Mouse (Mus musculus): ENCODE measurements at regions not wholly inside any gene's neighbourhood (a gene's known extent, or its start where the extent isn't known, plus 50 kb on each side); places are given as distances from the start of the nearest gene placed in this dataset.

- Histone ChIP-seq H3K4me2 (replicated peaks) (no peak overlapping the region), H3K9ac (no peak overlapping the region)
- WGBS = 75% methylated on average over 6 of the region's 6 CpGs
Measured at GRCm38 (mm10) chr6:93371341-93371740, 428.0 kb upstream of the Adamts9 start.

GRCm38 (mm10) chr6:93363846-93364245, 420.6 kb upstream of the Adamts9 start:
- Histone ChIP-seq H3K27me3 (no peaks in the 10 kb centered on the region), H3K36me3 (no peaks in the 10 kb centered on the region), H3K9me3 (no peaks in the 10 kb centered on the region), H3K9ac (no peak overlapping the region), H3K4me3 (no peak overlapping the region), H3K4me1 (no peaks in the 10 kb centered on the region), H3K27ac (no peak overlapping the region), H3K4me2 (replicated peaks) (no peak overlapping the region)
- 59% methylated on average over 4 of the region's 4 CpGs for WGBS
- ATAC-seq (ENCODE audit: insufficient number of reproducible peaks, insufficient read depth, low FRiP score, low TSS enrichment) = no peak

More at GRCm38 (mm10) chr6:93371341-93371740, 428.0 kb upstream of the Adamts9 start:
- Histone ChIP-seq H3K27me3 (no peaks in the 10 kb centered on the region), H3K27ac (no peak overlapping the region), H3K9me3 (no peaks in the 10 kb centered on the region), H3K4me1 (no peaks in the 10 kb centered on the region), H3K36me3 (no peaks in the 10 kb centered on the region), H3K4me3 (no peak overlapping the region)
- ATAC-seq (ENCODE audit: insufficient number of reproducible peaks, insufficient read depth, low FRiP score, low TSS enrichment) = no peak

- 80% methylated on average over 12 of the region's 12 CpGs for WGBS
- ATAC-seq (ENCODE audit: insufficient number of reproducible peaks, insufficient read depth, low FRiP score, low TSS enrichment) = no peak
- H3K4me2 ChIP-seq (replicated peaks) = no peak overlapping the region
- no peak overlapping the region for H3K27ac ChIP-seq
- H3K4me1 ChIP-seq = 0 out of 2 replicates have a peak, but pooled peaks cover 3% of the 10 kb centered on the region
- no peaks in the 10 kb centered on the region for H3K9me3 ChIP-seq
- no peak overlapping the region for H3K9ac ChIP-seq
- no peaks in the 10 kb centered on the region for H3K36me3 ChIP-seq
- H3K27me3 ChIP-seq = no peaks in the 10 kb centered on the region
- no peak overlapping the region for H3K4me3 ChIP-seq
Measured at GRCm38 (mm10) chr6:93353353-93354125, 410.2 kb upstream of the Adamts9 start.

DNA sequence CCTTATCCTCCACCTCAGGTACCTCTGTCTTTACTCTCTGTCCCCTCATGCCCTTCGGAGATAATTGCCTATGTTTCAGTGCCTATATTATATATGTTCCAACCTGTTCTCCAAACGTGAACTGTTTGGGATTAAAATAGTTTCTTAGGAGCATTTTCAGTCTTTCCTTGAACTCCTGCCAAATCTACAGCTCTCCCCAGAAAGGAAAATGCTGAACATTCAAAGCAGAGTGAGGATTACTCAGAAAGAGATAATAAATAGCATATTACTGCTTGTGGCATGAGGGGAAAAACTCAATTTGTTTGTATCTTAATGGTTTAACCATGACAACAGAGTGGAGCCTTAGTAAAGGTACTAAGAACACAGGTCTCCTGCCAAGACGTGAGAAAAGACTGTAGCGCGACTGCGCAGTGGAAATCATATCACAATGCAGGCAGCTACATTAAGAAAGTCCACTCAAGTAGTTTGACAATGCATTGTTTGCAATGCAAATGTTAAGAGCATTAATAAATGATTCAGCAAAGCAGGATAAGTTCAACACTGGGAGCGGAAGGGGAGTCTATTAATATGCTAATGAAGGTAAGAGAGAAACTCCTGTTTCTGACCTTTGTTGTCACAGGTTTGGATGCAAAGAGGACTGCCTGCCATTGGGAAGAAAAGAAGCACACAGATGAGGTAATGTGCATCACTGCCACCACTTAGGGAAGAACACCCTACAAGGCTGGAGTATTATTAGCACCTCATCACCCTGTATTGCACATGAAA, 406.8 kb upstream of the Adamts9 start:
- H3K27me3 ChIP-seq = no peaks in the 10 kb centered on the region
- H3K9me3 ChIP-seq = no peaks in the 10 kb centered on the region
- no peak overlapping the region for H3K4me3 ChIP-seq
- no peaks in the 10 kb centered on the region for H3K36me3 ChIP-seq
- ATAC-seq (ENCODE audit: insufficient number of reproducible peaks, insufficient read depth, low FRiP score, low TSS enrichment) = no peak
- H3K27ac ChIP-seq = no peak overlapping the region
- H3K4me2 ChIP-seq (replicated peaks) = no peak overlapping the region
- no peaks in the 10 kb centered on the region for H3K4me1 ChIP-seq
- H3K9ac ChIP-seq = no peak overlapping the region
- WGBS = 68% methylated on average over 7 of the region's 7 CpGs

GRCm38 (mm10) chr6:93348141-93348540, 404.8 kb upstream of the Adamts9 start:
- no peaks in the 10 kb centered on the region for H3K36me3 ChIP-seq
- no peak overlapping the region for H3K9ac ChIP-seq
- ATAC-seq (ENCODE audit: insufficient number of reproducible peaks, insufficient read depth, low FRiP score, low TSS enrichment) = no peak
- H3K27ac ChIP-seq = no peak overlapping the region
- no peaks in the 10 kb centered on the region for H3K27me3 ChIP-seq
- no peak overlapping the region for H3K4me2 ChIP-seq (replicated peaks)
- no peaks in the 10 kb centered on the region for H3K4me1 ChIP-seq
- WGBS = 75% methylated on average over 3 of the region's 3 CpGs
- H3K9me3 ChIP-seq = no peaks in the 10 kb centered on the region
- no peak overlapping the region for H3K4me3 ChIP-seq

- no peak overlapping the region for H3K4me3 ChIP-seq
- ATAC-seq (ENCODE audit: insufficient number of reproducible peaks, insufficient read depth, low FRiP score, low TSS enrichment) = no peak
- no peak overlapping the region for H3K27ac ChIP-seq
- H3K27me3 ChIP-seq = no peaks in the 10 kb centered on the region
- 57% methylated on average over 2 of the region's 2 CpGs for WGBS
- no peaks in the 10 kb centered on the region for H3K9me3 ChIP-seq
- H3K9ac ChIP-seq = no peak overlapping the region
- H3K36me3 ChIP-seq = no peaks in the 10 kb centered on the region
- H3K4me2 ChIP-seq (replicated peaks) = no peak overlapping the region
- H3K4me1 ChIP-seq = no peaks in the 10 kb centered on the region
Measured at GRCm38 (mm10) chr6:93328683-93329082, 385.4 kb upstream of the Adamts9 start.

GRCm38 (mm10) chr6:93327930-93328329, 384.6 kb upstream of the Adamts9 start:
- Histone ChIP-seq H3K9me3 (no peaks in the 10 kb centered on the region), H3K4me1 (no peaks in the 10 kb centered on the region), H3K27ac (no peak overlapping the region), H3K4me3 (no peak overlapping the region), H3K27me3 (no peaks in the 10 kb centered on the region), H3K4me2 (replicated peaks) (no peak overlapping the region), H3K9ac (no peak overlapping the region), H3K36me3 (no peaks in the 10 kb centered on the region)
- ATAC-seq (ENCODE audit: insufficient number of reproducible peaks, insufficient read depth, low FRiP score, low TSS enrichment) = no peak
- WGBS = 83% methylated on average over 1 of the region's 1 CpGs

- no peak for ATAC-seq (ENCODE audit: insufficient number of reproducible peaks, insufficient read depth, low FRiP score, low TSS enrichment)
- 72% methylated on average over 3 of the region's 3 CpGs for WGBS
Measured at GRCm38 (mm10) chr6:93323881-93324280, 380.6 kb upstream of the Adamts9 start.

DNA sequence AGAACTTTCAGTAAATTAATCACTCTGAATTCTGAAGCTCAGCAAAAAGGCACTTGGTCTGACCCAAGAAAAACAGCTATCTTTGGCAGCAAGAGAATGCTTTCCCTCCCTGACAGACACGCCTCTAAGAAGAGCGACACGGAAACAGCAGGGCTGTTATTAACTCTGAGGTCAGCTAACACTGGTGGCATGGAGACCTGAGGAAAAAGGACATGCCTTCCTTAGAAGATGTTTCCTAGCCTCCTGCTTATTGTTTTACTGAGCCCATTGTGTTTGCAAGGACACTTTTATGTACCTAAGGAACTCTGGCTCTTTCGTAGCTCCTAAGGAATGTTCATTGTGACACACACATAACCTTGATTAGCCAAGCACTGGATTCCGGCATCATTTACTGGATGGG, 371.3 kb upstream of the Adamts9 start:
- WGBS = 75% methylated on average over 5 of the region's 5 CpGs
- Histone ChIP-seq H3K4me3 (no peak overlapping the region), H3K36me3 (no peaks in the 10 kb centered on the region), H3K27ac (no peak overlapping the region), H3K27me3 (no peaks in the 10 kb centered on the region), H3K4me1 (no peaks in the 10 kb centered on the region), H3K9ac (no peak overlapping the region), H3K4me2 (replicated peaks) (no peak overlapping the region), H3K9me3 (no peaks in the 10 kb centered on the region)
- no peak for ATAC-seq (ENCODE audit: insufficient number of reproducible peaks, insufficient read depth, low FRiP score, low TSS enrichment)

More at GRCm38 (mm10) chr6:93323881-93324280, 380.6 kb upstream of the Adamts9 start:
- H3K9ac ChIP-seq = no peak overlapping the region
- H3K36me3 ChIP-seq = no peaks in the 10 kb centered on the region
- H3K4me2 ChIP-seq (replicated peaks) = no peak overlapping the region
- no peaks in the 10 kb centered on the region for H3K9me3 ChIP-seq
- no peak overlapping the region for H3K4me3 ChIP-seq
- no peaks in the 10 kb centered on the region for H3K27me3 ChIP-seq
- no peak overlapping the region for H3K27ac ChIP-seq
- no peaks in the 10 kb centered on the region for H3K4me1 ChIP-seq

GRCm38 (mm10) chr6:93305176-93305575, 361.9 kb upstream of the Adamts9 start:
- H3K4me3 ChIP-seq = no peak overlapping the region
- ATAC-seq (ENCODE audit: insufficient number of reproducible peaks, insufficient read depth, low FRiP score, low TSS enrichment) = no peak
- no peaks in the 10 kb centered on the region for H3K4me1 ChIP-seq
- H3K27me3 ChIP-seq = no peaks in the 10 kb centered on the region
- H3K9me3 ChIP-seq = no peaks in the 10 kb centered on the region
- WGBS = 54% methylated on average over 2 of the region's 2 CpGs
- no peak overlapping the region for H3K9ac ChIP-seq
- no peak overlapping the region for H3K27ac ChIP-seq
- no peak overlapping the region for H3K4me2 ChIP-seq (replicated peaks)
- H3K36me3 ChIP-seq = no peaks in the 10 kb centered on the region

GRCm38 (mm10) chr6:93297975-93298374, 354.7 kb upstream of the Adamts9 start:
- Histone ChIP-seq H3K9me3 (no peaks in the 10 kb centered on the region), H3K36me3 (no peaks in the 10 kb centered on the region), H3K27ac (no peak overlapping the region), H3K27me3 (no peaks in the 10 kb centered on the region), H3K4me3 (no peak overlapping the region), H3K4me2 (replicated peaks) (no peak overlapping the region), H3K9ac (no peak overlapping the region), H3K4me1 (0 out of 2 replicates have a peak, but pooled peaks cover 15% of the 10 kb centered on the region)
- ATAC-seq (ENCODE audit: insufficient number of reproducible peaks, insufficient read depth, low FRiP score, low TSS enrichment) = no peak
- 39% methylated on average over 6 of the region's 6 CpGs for WGBS

DNA sequence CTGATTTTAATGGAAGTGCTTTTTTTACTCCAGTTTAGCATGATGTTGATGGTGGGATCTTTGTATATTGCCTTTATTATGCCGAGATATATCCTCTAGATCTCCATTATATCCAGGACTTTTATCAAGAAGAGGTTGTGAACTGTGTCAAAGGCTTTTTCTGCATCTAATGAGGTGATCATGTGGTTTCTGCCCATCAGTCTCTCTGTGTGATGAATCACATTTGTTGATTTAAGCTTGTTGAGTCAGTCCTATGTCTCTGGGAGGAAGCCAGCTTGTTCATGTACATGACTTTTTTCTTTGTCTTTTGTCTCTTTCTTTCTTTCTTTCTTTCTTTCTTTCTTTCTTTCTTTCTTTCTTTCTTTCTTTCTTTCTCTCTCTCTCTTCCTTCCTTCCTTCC, 348.4 kb upstream of the Adamts9 start:
- no peaks in the 10 kb centered on the region for H3K36me3 ChIP-seq
- no peaks in the 10 kb centered on the region for H3K4me1 ChIP-seq
- WGBS = 89% methylated on average over 1 of the region's 1 CpGs
- H3K27me3 ChIP-seq = no peaks in the 10 kb centered on the region
- no peak overlapping the region for H3K9ac ChIP-seq
- ATAC-seq (ENCODE audit: insufficient number of reproducible peaks, insufficient read depth, low FRiP score, low TSS enrichment) = no peak
- H3K9me3 ChIP-seq = no peaks in the 10 kb centered on the region
- H3K4me3 ChIP-seq = no peak overlapping the region
- no peak overlapping the region for H3K27ac ChIP-seq
- H3K4me2 ChIP-seq (replicated peaks) = no peak overlapping the region
